Mouse (Mus musculus) kidney, postnatal 0 days (tissue): ENCODE data around the gene Ass1. TPM values are rescaled to one million over a fixed set of nuclear protein-coding genes. Genes with fewer than 3 reads are reported as not detected.

ENCODE experiments used
- ATAC-seq: fragments of 200-750 bp; cut with Nextera tagmentation; replicated peaks from 2 replicates; pipeline ENCODE4 v1.8.0; 2017; ENCODE audit warnings: low read depth, moderate number of reproducible peaks, moderate TSS enrichment, moderate library complexity; ENCODE audit not compliant: low FRiP score
- DNase-seq: peaks from one replicate; pipeline ENCODE4 v3.0.0-alpha.2; 2016; ENCODE audit warnings: low spot score
- H3K27ac ChIP-seq: fragments of 300-500 bp; sonication (generic); 2 replicates; pipeline ENCODE4 v1.5.1; 2014; ENCODE audit warnings: mild to moderate bottlenecking
- H3K27me3 ChIP-seq: fragments of 300-500 bp; sonication (generic); 2 replicates; pipeline ENCODE4 v1.6.1; 2014; ENCODE audit warnings: low read length, mixed read lengths; ENCODE audit not compliant: insufficient read depth
- H3K36me3 ChIP-seq: fragments of 300-500 bp; sonication (generic); 2 replicates; pipeline ENCODE4 v1.6.1; 2014; ENCODE audit warnings: low read length, mixed read lengths; ENCODE audit not compliant: insufficient read depth
- H3K4me1 ChIP-seq: fragments of 300-500 bp; sonication (generic); replicated peaks from 2 replicates; pipeline ENCODE4 v1.6.1; 2014; ENCODE audit warnings: antibody characterized with exemption, low read length, mixed read lengths; ENCODE audit not compliant: insufficient read depth
- H3K4me2 ChIP-seq: fragments of 300-500 bp; sonication (generic); 2 replicates; pipeline ENCODE4 v1.6.1; 2014; ENCODE audit warnings: mild to moderate bottlenecking, low read length, moderate library complexity, mixed read lengths
- H3K4me3 ChIP-seq: fragments of 300-500 bp; sonication (generic); replicated peaks from 2 replicates; pipeline ENCODE4 v1.5.1; 2014; ENCODE audit warnings: low read depth, low read length
- H3K9ac ChIP-seq: fragments of 300-500 bp; sonication (generic); 2 replicates; pipeline ENCODE4 v1.6.1; 2014; ENCODE audit warnings: low read depth, low read length
- H3K9me3 ChIP-seq: fragments of 300-500 bp; sonication (generic); replicated peaks from 2 replicates; pipeline ENCODE4 v1.6.1; 2016; ENCODE audit warnings: low read length, inconsistent platforms, mixed read lengths
- CTCF ChIP-seq: IDR thresholded peaks from 2 replicates; pipeline ENCODE4 v1.5.1; 2016; ENCODE audit warnings: antibody characterized with exemption, low read depth, mild to moderate bottlenecking, moderate library complexity
- WGBS: fragments of 180-500 bp; shearing (Covaris S2); extraction: QIAGEN DNeasy Blood & Tissue Kit; methylation state at CpG from one replicate; pipeline ENCODE4 v1.1.7; 2014; 5-methylcytosine and 5-hydroxymethylcytosine counted together
- polyA plus RNA-seq: library from polyadenylated mRNA; unstranded; fragments of >200 nt; fragmentation: Nextera tagmentation; extraction: Ambion mirVana; gene quantifications from 2 replicates; pipeline ENCODE4 v1.2.1, GENCODE M21; 2015

The Ass1 gene
- polyA plus RNA-seq, 1 experiment from 2014 or later = 319 TPM

- 50% methylated on average over 14 of the region's 14 CpGs for WGBS
- Histone ChIP-seq H3K27me3 (no peaks in the 10 kb centered on the region), H3K36me3 (no peaks in the 10 kb centered on the region), H3K4me3 (no peak overlapping the region), H3K4me2 (no peak overlapping the region), H3K4me1 (peaks cover 1% of the 10 kb centered on the region; the same call in 1 of the 2 replicates), H3K27ac (0 out of 2 replicates have a peak overlapping the region, but pooled peaks have one; percentile 15), H3K9ac (no peak overlapping the region), H3K9me3 (no peaks in the 10 kb centered on the region)
- DNase-seq (no peak), ATAC-seq (0 out of 2 replicates have a peak, but pooled peaks have one; percentile 25)
- TF ChIP-seq CTCF = no peak
Observed at GRCm38 (mm10) chr2:31437480-31438245, 32.3 kb upstream of the Ass1 start.

DNA sequence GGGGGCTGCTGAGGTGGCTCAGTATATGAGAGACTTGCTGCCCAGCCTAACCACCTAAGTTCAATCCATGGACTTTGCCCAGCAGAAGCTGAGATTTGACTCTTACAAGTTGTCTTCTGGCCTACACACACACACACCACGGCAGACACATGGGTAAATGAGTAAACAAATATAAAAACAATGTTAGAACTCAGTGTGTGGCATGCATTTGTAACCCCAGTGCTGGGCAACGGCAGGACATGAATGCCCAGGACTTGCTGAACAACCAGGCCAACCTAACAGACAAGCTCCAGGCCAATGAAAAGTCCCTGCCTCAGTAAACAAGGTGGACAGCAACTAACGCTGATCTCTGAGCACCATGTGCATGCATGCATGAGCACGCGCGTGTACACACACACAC lies 30.4 kb upstream of the Ass1 start:
- peak overlapping the region; percentile 38; the same call in 1 of the 2 replicates for H3K27ac ChIP-seq
- DNase-seq (no peak), ATAC-seq (no peak)
- H3K4me2 ChIP-seq = no peak overlapping the region
- no peaks in the 10 kb centered on the region for H3K27me3 ChIP-seq
- H3K36me3 ChIP-seq = no peaks in the 10 kb centered on the region
- no peak overlapping the region for H3K9ac ChIP-seq
- peaks cover 5% of the 10 kb centered on the region; the same call in 1 of the 2 replicates for H3K4me1 ChIP-seq
- TF ChIP-seq CTCF = no peak
- 74% methylated on average over 6 of the region's 6 CpGs for WGBS
- H3K4me3 ChIP-seq = no peak overlapping the region
- H3K9me3 ChIP-seq = no peaks in the 10 kb centered on the region

DNA sequence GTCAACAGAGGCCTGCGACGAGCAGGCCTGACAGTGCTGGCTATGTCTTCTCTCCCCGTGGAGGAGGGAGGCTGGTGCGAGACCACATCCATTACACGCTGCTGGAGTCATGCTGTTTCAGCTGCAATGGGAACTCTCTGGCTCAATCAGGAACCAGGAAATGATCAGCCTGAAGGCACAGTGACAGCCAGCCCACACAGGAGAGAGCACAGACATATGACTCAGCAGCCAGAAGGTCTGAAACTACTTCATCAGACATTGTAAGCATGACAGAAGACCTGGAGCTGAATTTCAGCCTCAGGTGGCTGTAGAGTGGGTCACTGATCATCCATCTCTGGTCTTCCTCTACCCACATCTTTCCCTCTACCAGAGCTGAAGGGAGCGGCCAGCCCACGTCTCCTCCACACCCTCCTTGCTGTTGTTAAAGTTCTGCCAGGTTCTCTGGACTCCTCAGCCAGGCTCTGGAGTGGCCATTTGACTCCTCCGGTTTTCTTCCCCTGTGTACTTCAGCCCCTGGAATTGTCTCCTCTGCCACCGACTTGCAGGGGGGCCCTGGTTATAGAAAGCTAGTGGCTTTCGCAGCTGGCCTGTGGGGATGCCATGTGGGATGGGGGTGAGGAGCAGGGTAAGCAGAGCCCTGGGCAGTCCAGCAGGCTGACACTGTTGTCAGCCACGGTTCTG lies 27.4 kb upstream of the Ass1 start:
- TF ChIP-seq CTCF = no peak
- H3K9ac ChIP-seq = no peak overlapping the region
- peak overlapping the region; percentile 42 for H3K27ac ChIP-seq
- ATAC-seq (peak; percentile 80), DNase-seq (peak; percentile 57)
- H3K4me3 ChIP-seq = no peak overlapping the region
- H3K27me3 ChIP-seq = no peaks in the 10 kb centered on the region
- H3K4me2 ChIP-seq = no peak overlapping the region
- peaks cover 5% of the 10 kb centered on the region; the same call in 1 of the 2 replicates for H3K4me1 ChIP-seq
- WGBS = 46% methylated on average over 11 of the region's 11 CpGs
- no peaks in the 10 kb centered on the region for H3K36me3 ChIP-seq
- H3K9me3 ChIP-seq = no peaks in the 10 kb centered on the region

DNA sequence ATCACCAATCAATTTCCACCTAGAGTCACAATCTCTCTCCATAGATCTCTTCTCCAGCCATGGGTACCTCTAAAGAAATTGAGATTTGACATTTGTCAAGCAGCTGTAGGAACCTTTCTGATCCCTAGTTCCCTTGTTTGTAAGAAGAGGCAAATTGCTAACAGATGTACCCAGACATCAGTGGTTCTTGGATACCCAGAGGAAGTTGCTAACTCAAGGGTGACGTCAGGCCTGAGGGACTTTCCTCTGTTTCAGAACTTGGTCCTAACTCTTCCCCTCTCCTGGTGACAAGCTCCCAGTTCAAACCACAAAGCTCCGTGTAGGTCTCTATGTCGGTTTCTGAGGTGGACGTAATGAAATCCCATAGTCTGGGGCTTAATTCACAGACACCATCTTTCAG lies 24.0 kb upstream of the Ass1 start:
- no peaks in the 10 kb centered on the region for H3K9me3 ChIP-seq
- H3K27me3 ChIP-seq = no peaks in the 10 kb centered on the region
- ATAC-seq = no peak
- TF ChIP-seq CTCF = no peak
- no peak overlapping the region for H3K4me2 ChIP-seq
- no peaks in the 10 kb centered on the region for H3K36me3 ChIP-seq
- H3K4me1 ChIP-seq = peaks cover 5% of the 10 kb centered on the region; the same call in 1 of the 2 replicates
- no peak for DNase-seq
- 75% methylated on average over 4 of the region's 4 CpGs for WGBS
- H3K27ac ChIP-seq = no peak overlapping the region
- no peak overlapping the region for H3K9ac ChIP-seq
- no peak overlapping the region for H3K4me3 ChIP-seq

- Histone ChIP-seq H3K36me3 (no peaks in the 10 kb centered on the region), H3K4me2 (no peak overlapping the region), H3K9me3 (no peaks in the 10 kb centered on the region), H3K4me1 (peaks cover 5% of the 10 kb centered on the region; the same call in 1 of the 2 replicates), H3K4me3 (no peak overlapping the region), H3K9ac (no peak overlapping the region), H3K27ac (no peak overlapping the region), H3K27me3 (no peaks in the 10 kb centered on the region)
- DNase-seq (no peak), ATAC-seq (no peak)
- TF ChIP-seq CTCF = no peak
- 61% methylated on average over 4 of the region's 4 CpGs for WGBS
Observed at GRCm38 (mm10) chr2:31446456-31446855, 23.6 kb upstream of the Ass1 start.

DNA sequence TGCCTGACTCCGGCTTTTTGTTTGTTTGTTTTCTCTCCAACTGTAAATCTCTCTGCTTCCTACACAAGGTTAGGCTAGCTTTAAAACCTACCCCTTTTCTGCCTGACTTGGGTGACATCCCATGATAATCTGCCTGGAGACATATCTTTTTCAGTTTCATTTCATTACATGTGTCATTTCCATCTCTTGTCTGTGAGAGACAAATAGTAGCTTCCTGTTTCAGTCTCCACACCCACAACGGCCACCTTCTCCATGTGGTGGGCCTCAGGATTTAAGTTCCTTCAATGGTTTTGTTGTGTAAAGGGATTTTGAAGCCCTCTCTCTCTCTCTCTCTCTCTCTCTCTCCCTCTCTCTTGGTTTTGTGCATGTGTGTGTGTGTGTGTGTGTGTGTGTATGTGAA lies 22.5 kb upstream of the Ass1 start:
- DNase-seq = no peak
- Histone ChIP-seq H3K27me3 (no peaks in the 10 kb centered on the region), H3K36me3 (no peaks in the 10 kb centered on the region), H3K4me2 (no peak overlapping the region), H3K4me3 (no peak overlapping the region), H3K9me3 (no peaks in the 10 kb centered on the region), H3K9ac (no peak overlapping the region), H3K27ac (no peak overlapping the region), H3K4me1 (peaks cover 5% of the 10 kb centered on the region; the same call in 1 of the 2 replicates)
- 74% methylated on average over 2 of the region's 2 CpGs for WGBS
- no peak for TF ChIP-seq CTCF
- no peak for ATAC-seq
